Mouse (Mus musculus) liver, embryonic 11.5 days (tissue): ENCODE measurements around the gene Htra3. TPM values are rescaled to one million over a fixed set of nuclear protein-coding genes. Genes with fewer than 3 reads are reported as not detected.

Experiments used
- ATAC-seq: fragments of 200-750 bp; cut with Nextera tagmentation; replicated peaks from 2 replicates; pipeline ENCODE4 v1.8.0; 2017; ENCODE audit warnings: moderate number of reproducible peaks, mild to moderate bottlenecking, moderate TSS enrichment, moderate library complexity; ENCODE audit not compliant: low FRiP score
- DNase-seq: peaks from one replicate; pipeline ENCODE4 v3.0.0-alpha.2; 2017; ENCODE audit warnings: low spot score
- H3K27ac ChIP-seq: fragments of 300-500 bp; sonication (generic); 2 replicates; pipeline ENCODE4 v1.5.1; 2014; ENCODE audit warnings: mild to moderate bottlenecking, low read depth, low read length, control low read depth
- H3K27me3 ChIP-seq: fragments of 300-500 bp; sonication (generic); replicated peaks from 2 replicates; pipeline ENCODE4 v1.6.1; 2014; ENCODE audit warnings: low read length, mixed read lengths; ENCODE audit not compliant: control insufficient read depth, insufficient read depth
- H3K36me3 ChIP-seq: fragments of 300-500 bp; sonication (generic); 2 replicates; pipeline ENCODE4 v1.6.1; 2014; ENCODE audit warnings: mild to moderate bottlenecking, low read length, moderate library complexity, mixed read lengths; ENCODE audit not compliant: control insufficient read depth, insufficient read depth
- H3K4me1 ChIP-seq: fragments of 300-500 bp; sonication (generic); replicated peaks from 2 replicates; pipeline ENCODE4 v1.6.1; 2014; ENCODE audit warnings: low read length, mixed read lengths; ENCODE audit not compliant: control insufficient read depth, insufficient read depth
- H3K4me2 ChIP-seq: fragments of 300-500 bp; sonication (generic); 2 replicates; pipeline ENCODE4 v1.6.1; 2014; ENCODE audit warnings: mild to moderate bottlenecking, control low read depth, moderate library complexity
- H3K4me3 ChIP-seq: fragments of 300-500 bp; sonication (generic); 2 replicates; pipeline ENCODE4 v1.5.1; 2014; ENCODE audit warnings: low read depth, low read length, control low read depth
- H3K9ac ChIP-seq: fragments of 300-500 bp; sonication (generic); 2 replicates; pipeline ENCODE4 v1.6.1; 2014; ENCODE audit warnings: low read depth, low read length, control low read depth
- H3K9me3 ChIP-seq: fragments of 300-500 bp; sonication (generic); 2 replicates; pipeline ENCODE4 v1.6.1; 2016; ENCODE audit warnings: low read length, inconsistent platforms, mixed read lengths; ENCODE audit not compliant: control insufficient read depth
- WGBS: fragments of 180-500 bp; shearing (Covaris S2); extraction: QIAGEN DNeasy Blood & Tissue Kit; methylation state at CpG from one replicate; pipeline ENCODE4 v1.1.7; 2014; 5-methylcytosine and 5-hydroxymethylcytosine counted together
- polyA plus RNA-seq: library from polyadenylated mRNA; unstranded; fragments of >200 nt; fragmentation: Nextera tagmentation; extraction: Ambion mirVana; gene quantifications from 2 replicates; pipeline ENCODE4 v1.2.1, GENCODE M21; 2014

Gene Htra3
- polyA plus RNA-seq, 1 experiment from 2014 or later: 2.3 TPM

DNA sequence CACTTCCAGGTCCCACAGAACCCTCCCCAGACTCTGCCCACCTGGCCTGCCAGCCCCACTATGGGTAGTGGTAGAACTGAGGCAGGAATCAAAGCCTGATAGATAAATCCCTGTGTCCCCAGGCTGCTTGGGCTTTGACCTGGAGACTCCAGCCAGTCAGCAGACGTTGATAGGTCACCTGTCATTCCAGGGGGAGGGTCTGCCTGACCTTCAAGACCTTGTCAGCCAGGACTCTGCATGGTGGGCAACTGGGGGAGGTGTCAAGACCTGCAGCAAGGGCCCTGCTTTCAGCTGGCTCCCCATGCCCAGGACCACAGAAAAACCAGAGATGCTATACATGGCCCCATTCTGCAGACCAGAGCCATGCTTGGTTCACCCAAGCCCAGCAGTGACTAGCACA, 7.0 kb downstream of the Htra3 start:
- Histone ChIP-seq H3K9ac (no peak overlapping the region), H3K9me3 (no peaks in the 10 kb centered on the region), H3K27ac (no peak overlapping the region), H3K4me3 (no peak overlapping the region), H3K4me1 (peaks cover 13% of the 10 kb centered on the region), H3K4me2 (no peak overlapping the region), H3K36me3 (no peaks in the 10 kb centered on the region), H3K27me3 (peaks cover 7% of the 10 kb centered on the region)
- ATAC-seq (no peak), DNase-seq (no peak)
- WGBS: 38% methylated on average over 1 of the region's 1 CpGs

DNA sequence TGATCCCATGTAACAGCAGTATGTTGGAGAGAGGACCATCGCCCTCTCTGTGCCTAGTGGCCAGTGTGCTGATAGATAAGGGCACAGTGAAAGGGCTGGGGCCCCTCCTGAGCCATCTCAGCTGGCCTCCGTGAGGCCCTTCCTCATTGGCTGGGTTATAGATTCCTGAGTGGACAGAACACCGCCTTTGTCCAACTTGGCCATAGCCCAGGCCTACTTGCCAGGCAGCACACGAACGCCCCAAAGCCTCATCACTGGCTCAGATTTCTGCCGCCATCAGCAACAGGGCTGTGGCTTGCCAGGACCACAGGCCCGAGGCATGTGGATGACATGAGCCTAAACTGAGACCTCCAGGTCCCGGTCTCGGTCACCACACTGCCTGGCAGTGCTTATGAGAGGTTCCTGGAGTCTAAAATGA, 8.1 kb downstream of the Htra3 start:
- Histone ChIP-seq H3K27ac (no peak overlapping the region), H3K4me1 (peaks cover 13% of the 10 kb centered on the region), H3K36me3 (no peaks in the 10 kb centered on the region), H3K4me2 (no peak overlapping the region), H3K9me3 (no peaks in the 10 kb centered on the region), H3K4me3 (no peak overlapping the region), H3K27me3 (no peaks in the 10 kb centered on the region), H3K9ac (no peak overlapping the region)
- ATAC-seq: no peak
- no peak for DNase-seq
- WGBS: 56% methylated on average over 9 of the region's 9 CpGs

DNA sequence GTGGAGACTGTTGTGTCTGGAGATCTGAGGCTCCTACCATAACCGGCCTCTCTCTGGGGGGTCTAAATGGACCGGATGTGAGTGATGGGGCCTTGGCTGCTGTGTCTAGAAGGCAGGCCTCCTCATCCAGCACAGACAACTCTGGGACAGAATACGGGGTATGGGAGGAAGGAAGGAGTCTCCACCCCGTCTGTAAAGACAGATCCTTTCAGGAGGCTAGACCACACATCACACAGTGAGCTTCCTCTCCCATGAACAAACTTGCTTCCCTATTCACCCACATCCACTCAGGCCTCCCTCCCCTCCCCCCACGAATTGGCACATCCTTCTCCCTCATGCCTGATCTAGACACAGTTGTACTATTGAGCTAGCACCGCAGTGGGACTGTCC, 9.2 kb downstream of the Htra3 start:
- ATAC-seq (no peak), DNase-seq (no peak)
- Histone ChIP-seq H3K27me3 (no peaks in the 10 kb centered on the region), H3K36me3 (no peaks in the 10 kb centered on the region), H3K4me2 (no peak overlapping the region), H3K4me3 (no peak overlapping the region), H3K27ac (no peak overlapping the region), H3K4me1 (peaks cover 13% of the 10 kb centered on the region), H3K9ac (no peak overlapping the region), H3K9me3 (no peaks in the 10 kb centered on the region)
- 27% methylated on average over 6 of the region's 6 CpGs for WGBS

DNA sequence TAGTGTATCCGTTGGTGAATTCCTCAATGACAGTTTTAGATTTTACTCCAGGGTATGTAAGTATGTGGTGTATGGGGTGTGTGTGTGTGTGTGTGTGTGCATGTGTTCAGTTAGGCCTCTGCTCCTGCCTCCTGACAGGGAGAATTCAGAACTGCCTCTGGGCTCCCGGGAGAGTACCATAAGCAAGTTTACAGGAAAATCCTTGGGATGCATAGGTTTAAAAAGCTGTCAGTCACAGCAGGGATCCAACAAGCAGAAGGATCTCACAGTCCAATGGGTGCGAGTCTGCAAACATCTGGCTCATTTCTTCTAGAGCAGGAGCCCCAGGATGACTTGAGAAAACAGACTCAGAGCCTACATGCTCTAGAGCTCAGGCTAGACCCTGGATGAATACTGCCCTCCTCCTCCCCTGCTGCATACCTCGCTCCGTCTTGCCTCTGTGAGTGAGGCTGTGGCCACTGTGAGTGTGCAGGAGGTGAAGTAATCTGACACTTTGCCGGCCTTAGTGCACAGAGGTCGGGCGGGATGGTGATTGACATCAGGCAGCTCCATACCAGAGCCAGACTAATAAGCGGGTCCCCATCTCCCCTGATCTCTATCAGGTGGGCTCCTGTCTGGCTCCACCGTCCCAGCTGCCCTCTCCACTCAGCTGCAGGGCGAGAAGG, 9.7 kb downstream of the Htra3 start:
- Histone ChIP-seq H3K4me1 (peaks cover 13% of the 10 kb centered on the region), H3K9me3 (no peaks in the 10 kb centered on the region), H3K36me3 (no peaks in the 10 kb centered on the region), H3K4me2 (no peak overlapping the region), H3K27ac (no peak overlapping the region), H3K27me3 (no peaks in the 10 kb centered on the region), H3K4me3 (no peak overlapping the region), H3K9ac (no peak overlapping the region)
- 31% methylated on average over 11 of the region's 11 CpGs for WGBS
- ATAC-seq (no peak), DNase-seq (no peak)

DNA sequence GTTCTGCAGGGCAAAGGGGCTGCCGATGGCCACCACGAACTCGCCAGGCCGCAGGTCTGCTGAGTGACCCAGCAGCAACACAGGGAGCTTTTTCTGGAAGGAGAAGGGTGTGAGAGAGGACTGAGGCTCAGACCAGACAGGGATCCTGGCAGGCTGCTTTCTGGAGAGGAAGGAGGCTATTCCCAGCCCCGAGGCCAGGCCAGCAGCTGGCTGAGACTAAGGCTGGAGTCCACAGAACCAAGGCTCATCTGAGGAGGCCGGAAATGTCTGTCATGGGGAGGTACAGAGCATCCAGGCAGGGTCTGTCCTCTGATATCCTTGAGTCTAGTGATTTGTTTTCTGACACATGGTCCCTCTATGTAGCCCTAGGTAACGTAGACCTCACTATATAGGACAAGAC, 13.4 kb downstream of the Htra3 start:
- ATAC-seq (no peak), DNase-seq (no peak)
- Histone ChIP-seq H3K4me1 (peaks cover 7% of the 10 kb centered on the region), H3K9me3 (no peaks in the 10 kb centered on the region), H3K9ac (no peak overlapping the region), H3K27ac (no peak overlapping the region), H3K4me3 (no peak overlapping the region), H3K36me3 (no peaks in the 10 kb centered on the region), H3K4me2 (no peak overlapping the region), H3K27me3 (no peaks in the 10 kb centered on the region)
- WGBS: 84% methylated on average over 7 of the region's 7 CpGs

DNA sequence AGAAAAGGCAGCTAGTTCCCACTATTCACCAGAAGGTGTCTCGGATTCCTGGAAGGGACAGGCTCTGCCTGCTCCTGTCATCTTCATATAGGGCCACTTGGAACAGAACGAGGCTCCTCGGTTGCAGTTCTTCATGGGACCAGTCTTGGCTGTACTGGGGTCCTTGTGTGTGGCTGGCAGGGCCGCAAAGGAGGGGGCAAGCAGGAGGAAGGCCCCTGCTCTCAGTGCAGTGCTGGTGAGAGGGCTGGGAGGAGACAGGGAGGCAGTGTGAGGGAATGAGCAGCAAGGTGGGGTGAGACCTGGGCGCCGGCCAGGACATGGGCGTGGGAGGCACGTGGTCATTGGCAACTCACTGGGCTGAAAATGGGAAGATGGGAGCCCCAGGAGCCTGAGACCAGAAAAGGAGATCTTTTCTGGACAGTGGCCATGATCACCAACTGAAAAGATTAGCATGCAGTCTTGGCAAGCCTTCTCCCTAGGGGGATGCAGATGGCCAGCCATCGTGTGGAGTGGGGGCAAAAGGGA, 17.5 kb downstream of the Htra3 start:
- 81% methylated on average over 9 of the region's 9 CpGs for WGBS
- ATAC-seq: no peak
- Histone ChIP-seq H3K9me3 (no peaks in the 10 kb centered on the region), H3K9ac (no peak overlapping the region), H3K27me3 (no peaks in the 10 kb centered on the region; the same call in 1 of the 2 replicates), H3K4me3 (no peak overlapping the region), H3K4me2 (no peak overlapping the region), H3K4me1 (no peaks in the 10 kb centered on the region), H3K36me3 (no peaks in the 10 kb centered on the region), H3K27ac (no peak overlapping the region)
- DNase-seq: no peak

DNA sequence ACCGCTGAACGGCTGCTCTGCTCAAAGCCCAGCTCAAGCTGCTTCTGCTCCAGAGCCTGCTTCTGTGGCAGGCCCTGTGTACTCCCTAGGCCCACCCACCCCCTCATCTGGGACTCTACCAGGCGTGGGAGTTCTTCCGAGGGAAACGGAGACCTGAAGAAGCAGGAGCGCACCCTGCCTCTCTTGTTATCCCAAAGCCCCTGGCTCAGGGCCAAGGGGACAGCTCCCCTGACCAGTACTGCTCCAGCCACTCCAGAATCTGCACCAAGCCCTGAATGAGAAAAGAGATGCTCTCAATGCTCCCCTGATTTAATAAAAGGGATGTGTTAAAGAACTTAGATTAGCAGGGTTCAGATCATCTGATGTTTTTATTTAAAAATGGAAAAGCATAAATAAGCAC, 18.4 kb downstream of the Htra3 start:
- ATAC-seq (no peak), DNase-seq (no peak)
- H3K9ac ChIP-seq: no peak overlapping the region
- no peaks in the 10 kb centered on the region; the same call in 1 of the 2 replicates for H3K27me3 ChIP-seq
- WGBS: 75% methylated on average over 6 of the region's 6 CpGs
- no peak overlapping the region for H3K4me2 ChIP-seq
- H3K4me1 ChIP-seq: no peaks in the 10 kb centered on the region
- H3K9me3 ChIP-seq: no peaks in the 10 kb centered on the region
- H3K4me3 ChIP-seq: no peak overlapping the region
- H3K27ac ChIP-seq: no peak overlapping the region
- no peaks in the 10 kb centered on the region for H3K36me3 ChIP-seq

DNA sequence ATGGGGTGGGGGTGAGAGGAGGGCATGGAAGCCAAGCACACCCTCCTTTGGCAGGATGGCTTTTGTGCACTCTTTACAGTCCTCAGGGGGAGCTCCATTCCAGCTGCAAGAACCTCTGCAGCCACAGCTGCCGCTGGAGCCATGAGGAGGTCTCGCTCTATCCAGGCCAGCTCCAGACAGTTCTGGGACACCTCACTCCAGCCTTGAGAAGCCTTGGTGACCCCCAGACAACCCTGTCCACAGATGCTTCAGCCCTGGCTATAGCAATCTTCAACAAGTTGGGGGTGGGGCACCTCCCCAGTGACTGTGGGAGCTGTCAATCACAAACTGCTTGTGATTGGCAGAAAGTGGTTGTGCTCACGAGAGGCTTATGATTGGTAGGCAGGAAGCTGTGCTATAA, 20.1 kb downstream of the Htra3 start:
- no peaks in the 10 kb centered on the region for H3K4me1 ChIP-seq
- no peak overlapping the region for H3K9ac ChIP-seq
- DNase-seq (no peak), ATAC-seq (no peak)
- no peaks in the 10 kb centered on the region; the same call in 1 of the 2 replicates for H3K27me3 ChIP-seq
- H3K4me2 ChIP-seq: no peak overlapping the region
- no peak overlapping the region for H3K4me3 ChIP-seq
- WGBS: 51% methylated on average over 3 of the region's 3 CpGs
- H3K9me3 ChIP-seq: no peaks in the 10 kb centered on the region
- H3K36me3 ChIP-seq: no peaks in the 10 kb centered on the region
- no peak overlapping the region for H3K27ac ChIP-seq

DNA sequence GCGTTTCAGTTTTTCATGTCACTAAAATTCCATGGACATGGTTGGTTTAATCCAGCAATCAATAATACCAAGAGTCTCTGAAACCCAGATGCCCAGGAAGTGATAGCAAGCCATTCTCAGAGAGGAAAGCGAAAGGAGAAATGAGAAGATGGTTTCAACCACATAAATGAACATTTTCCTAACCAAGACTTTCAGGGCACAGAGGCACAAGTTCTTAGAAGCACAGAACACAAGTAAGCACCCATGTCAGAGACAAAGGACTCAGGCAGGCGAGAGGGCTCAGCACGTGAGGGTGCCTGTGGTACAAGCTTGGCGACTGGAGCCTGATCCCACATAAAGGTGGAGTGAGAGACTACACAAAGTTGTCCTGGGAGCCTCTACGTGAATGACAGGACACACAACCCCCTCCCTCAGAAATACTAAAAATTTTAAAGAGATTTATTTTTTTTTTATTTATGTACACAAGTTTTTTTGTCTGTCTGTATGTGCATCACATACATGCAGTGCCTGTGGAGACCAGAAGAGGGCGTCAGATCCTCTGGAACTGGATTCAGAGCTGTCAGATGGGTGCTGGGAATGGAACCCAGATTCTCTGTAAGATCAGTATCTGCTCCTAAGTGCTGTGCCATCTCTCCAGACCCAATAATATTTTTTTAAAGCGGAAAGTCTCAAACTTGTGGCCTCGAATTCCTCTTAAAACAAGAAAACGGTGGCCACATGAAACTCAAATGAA, 23.7 kb downstream of the Htra3 start:
- Histone ChIP-seq H3K36me3 (no peaks in the 10 kb centered on the region; the same call in 1 of the 2 replicates), H3K9me3 (no peaks in the 10 kb centered on the region), H3K27ac (no peak overlapping the region), H3K27me3 (no peaks in the 10 kb centered on the region; the same call in 1 of the 2 replicates), H3K4me2 (no peak overlapping the region), H3K9ac (no peak overlapping the region), H3K4me3 (no peak overlapping the region), H3K4me1 (no peaks in the 10 kb centered on the region)
- DNase-seq: no peak
- 82% methylated on average over 10 of the region's 10 CpGs for WGBS
- ATAC-seq: no peak
